Mouse (Mus musculus): ENCODE data around the gene Pcbp2. TPM values are rescaled to one million over a fixed set of nuclear protein-coding genes. Genes with fewer than 3 reads are reported as not detected.

Pcbp2 gene
- polyA plus RNA-seq, 1 experiment from 2014 or later = 183 TPM

- no peaks in the 10 kb centered on the region for H3K27me3 ChIP-seq (ENCODE audit: insufficient read depth, poor library complexity, severe bottlenecking)
- no peak within 1 kb of the TSS for H3K27ac ChIP-seq
- WGBS = 7% methylated on average over 3 of the region's 3 CpGs
- DNase-seq (ENCODE audit: low spot score) = no peak
- H3K36me3 ChIP-seq = peaks cover 72% of the 10 kb centered on the region
- peaks cover 11% of the 10 kb centered on the region for H3K4me1 ChIP-seq
- H3K9me3 ChIP-seq = no peaks in the 10 kb centered on the region
- H3K4me3 ChIP-seq = no peak within 1 kb of the TSS
These were observed 54.6 kb downstream of the Pcbp2 start, which contains the start of gene Npff for GRCm38 (mm10) chr15:102524892-102525485. Gene Npff, minus strand, starts transcription at chr15:102524942.

- Histone ChIP-seq H3K36me3 (peaks cover 72% of the 10 kb centered on the region), H3K4me1 (0 out of 2 replicates have a peak, but pooled peaks cover 2% of the 10 kb centered on the region), H3K9me3 (no peaks in the 10 kb centered on the region), H3K27ac (no peak overlapping the region), H3K27me3 (ENCODE audit: insufficient read depth, poor library complexity, severe bottlenecking) (no peaks in the 10 kb centered on the region), H3K4me3 (no peak overlapping the region)
- 77% methylated on average over 6 of the region's 6 CpGs for WGBS
- DNase-seq (ENCODE audit: low spot score) = no peak
These were observed 56.0 kb downstream of the Pcbp2 start for GRCm38 (mm10) chr15:102526111-102527002.

- no peak overlapping the region for H3K4me3 ChIP-seq
- 70% methylated on average over 3 of the region's 3 CpGs for WGBS
- no peak for DNase-seq (ENCODE audit: low spot score)
- peaks cover 70% of the 10 kb centered on the region for H3K36me3 ChIP-seq
- no peaks in the 10 kb centered on the region for H3K27me3 ChIP-seq (ENCODE audit: insufficient read depth, poor library complexity, severe bottlenecking)
- no peak overlapping the region for H3K27ac ChIP-seq
- 0 out of 2 replicates have a peak, but pooled peaks cover 2% of the 10 kb centered on the region for H3K4me1 ChIP-seq
- H3K9me3 ChIP-seq = no peaks in the 10 kb centered on the region
These were observed 57.6 kb downstream of the Pcbp2 start for GRCm38 (mm10) chr15:102527936-102528335.

- no peaks in the 10 kb centered on the region for H3K27me3 ChIP-seq (ENCODE audit: insufficient read depth, poor library complexity, severe bottlenecking)
- peaks cover 73% of the 10 kb centered on the region for H3K36me3 ChIP-seq
- no peaks in the 10 kb centered on the region for H3K9me3 ChIP-seq
- WGBS = 100% methylated on average over 1 of the region's 1 CpGs
- no peak overlapping the region for H3K27ac ChIP-seq
- no peak for DNase-seq (ENCODE audit: low spot score)
- 0 out of 2 replicates have a peak, but pooled peaks cover 2% of the 10 kb centered on the region for H3K4me1 ChIP-seq
- no peak overlapping the region for H3K4me3 ChIP-seq
These were observed 58.1 kb downstream of the Pcbp2 start for GRCm38 (mm10) chr15:102528396-102528795.

GRCm38 (mm10) chr15:102530566-102530965, 60.2 kb downstream of the Pcbp2 start:
- no peaks in the 10 kb centered on the region for H3K9me3 ChIP-seq
- no peak overlapping the region for H3K4me3 ChIP-seq
- H3K36me3 ChIP-seq = peaks cover 76% of the 10 kb centered on the region
- WGBS = 79% methylated on average over 4 of the region's 4 CpGs
- H3K27ac ChIP-seq = no peak overlapping the region
- no peaks in the 10 kb centered on the region for H3K4me1 ChIP-seq
- peak; percentile 60 for DNase-seq (ENCODE audit: low spot score)
- no peaks in the 10 kb centered on the region for H3K27me3 ChIP-seq (ENCODE audit: insufficient read depth, poor library complexity, severe bottlenecking)

GRCm38 (mm10) chr15:102531586-102531985, 61.2 kb downstream of the Pcbp2 start:
- DNase-seq (ENCODE audit: low spot score) = peak; percentile 7
- H3K36me3 ChIP-seq = peaks cover 86% of the 10 kb centered on the region
- H3K4me1 ChIP-seq = no peaks in the 10 kb centered on the region
- H3K27ac ChIP-seq = no peak overlapping the region
- H3K4me3 ChIP-seq = no peak overlapping the region
- H3K9me3 ChIP-seq = no peaks in the 10 kb centered on the region
- no peaks in the 10 kb centered on the region for H3K27me3 ChIP-seq (ENCODE audit: insufficient read depth, poor library complexity, severe bottlenecking)
- 89% methylated on average over 4 of the region's 4 CpGs for WGBS

GRCm38 (mm10) chr15:102532106-102532900, 62.0 kb downstream of the Pcbp2 start:
- H3K27me3 ChIP-seq (ENCODE audit: insufficient read depth, poor library complexity, severe bottlenecking) = no peaks in the 10 kb centered on the region
- no peak overlapping the region for H3K27ac ChIP-seq
- no peak overlapping the region for H3K4me3 ChIP-seq
- H3K36me3 ChIP-seq = peaks cover 90% of the 10 kb centered on the region
- no peaks in the 10 kb centered on the region for H3K9me3 ChIP-seq
- no peaks in the 10 kb centered on the region for H3K4me1 ChIP-seq
- DNase-seq (ENCODE audit: low spot score) = peak; percentile 51
- 90% methylated on average over 3 of the region's 3 CpGs for WGBS

GRCm38 (mm10) chr15:102533926-102534325, 63.6 kb downstream of the Pcbp2 start:
- no peak overlapping the region for H3K4me3 ChIP-seq
- DNase-seq (ENCODE audit: low spot score) = peak; percentile 68
- no peak overlapping the region for H3K27ac ChIP-seq
- WGBS = 91% methylated on average over 7 of the region's 7 CpGs
- H3K4me1 ChIP-seq = no peaks in the 10 kb centered on the region
- H3K36me3 ChIP-seq = peaks cover 81% of the 10 kb centered on the region
- no peaks in the 10 kb centered on the region for H3K27me3 ChIP-seq (ENCODE audit: insufficient read depth, poor library complexity, severe bottlenecking)
- no peaks in the 10 kb centered on the region for H3K9me3 ChIP-seq

GRCm38 (mm10) chr15:102544801-102545200, 74.5 kb downstream of the Pcbp2 start:
- no peaks in the 10 kb centered on the region for H3K9me3 ChIP-seq
- H3K4me3 ChIP-seq = no peak overlapping the region
- DNase-seq (ENCODE audit: low spot score) = no peak
- no peaks in the 10 kb centered on the region for H3K27me3 ChIP-seq (ENCODE audit: insufficient read depth, poor library complexity, severe bottlenecking)
- no peak overlapping the region for H3K27ac ChIP-seq
- WGBS = 91% methylated on average over 4 of the region's 4 CpGs
- no peaks in the 10 kb centered on the region for H3K4me1 ChIP-seq
- H3K36me3 ChIP-seq = peaks cover 81% of the 10 kb centered on the region

GRCm38 (mm10) chr15:102546246-102546645, 75.9 kb downstream of the Pcbp2 start:
- Histone ChIP-seq H3K4me1 (no peaks in the 10 kb centered on the region), H3K27ac (no peak overlapping the region), H3K36me3 (peaks cover 74% of the 10 kb centered on the region), H3K4me3 (no peak overlapping the region), H3K9me3 (no peaks in the 10 kb centered on the region), H3K27me3 (ENCODE audit: insufficient read depth, poor library complexity, severe bottlenecking) (no peaks in the 10 kb centered on the region)
- WGBS = 92% methylated on average over 3 of the region's 3 CpGs
- DNase-seq (ENCODE audit: low spot score) = no peak

GRCm38 (mm10) chr15:102546677-102547427, 76.5 kb downstream of the Pcbp2 start:
- H3K4me1 ChIP-seq = no peaks in the 10 kb centered on the region
- H3K4me3 ChIP-seq = no peak overlapping the region
- H3K9me3 ChIP-seq = no peaks in the 10 kb centered on the region
- peaks cover 74% of the 10 kb centered on the region for H3K36me3 ChIP-seq
- H3K27me3 ChIP-seq (ENCODE audit: insufficient read depth, poor library complexity, severe bottlenecking) = no peaks in the 10 kb centered on the region
- no peak for DNase-seq (ENCODE audit: low spot score)
- WGBS = 82% methylated on average over 3 of the region's 3 CpGs
- H3K27ac ChIP-seq = no peak overlapping the region; the same call in 1 of the 2 replicates

- Histone ChIP-seq H3K4me1 (no peaks in the 10 kb centered on the region), H3K9me3 (no peaks in the 10 kb centered on the region), H3K27me3 (ENCODE audit: insufficient read depth, poor library complexity, severe bottlenecking) (no peaks in the 10 kb centered on the region), H3K36me3 (peaks cover 74% of the 10 kb centered on the region), H3K4me3 (no peak overlapping the region), H3K27ac (no peak overlapping the region)
- no peak for DNase-seq (ENCODE audit: low spot score)
- WGBS = 93% methylated on average over 3 of the region's 3 CpGs
These were observed 77.1 kb downstream of the Pcbp2 start for GRCm38 (mm10) chr15:102547478-102547877.

All from heart, embryonic 10.5 days (tissue).